9 mouse cellular contexts compared by ENCODE assay signal in genomic region chr2:38349447-38350350, GRCm38 (mm10). TPM values are rescaled to one million over a fixed set of nuclear protein-coding genes. Genes with fewer than 3 reads are reported as not detected.
DNase-seq lines count a peak whose midpoint lies in the region; ATAC-seq and TF ChIP-seq lines count a peak whose summit lies in the region.
"Had no signal": no experiment of that assay in that cellular context is flagged by ENCODE, and none has a peak within 500 bp of the region (broad histone marks: within the 10 kb centered on the region; RNA-seq: fewer than 3 reads in every experiment).

No protein-coding gene starts in this region.

- TF ChIP-seq CTCF in layer of hippocampus, adult 2 months (conservative IDR thresholded peaks at IDR 0.05) = no peak
- no peak for TF ChIP-seq CTCF in hindbrain, postnatal 0 days (IDR thresholded peaks at IDR 0.05; ENCODE audit: low read depth)
- no peak for TF ChIP-seq CTCF in midbrain, postnatal 0 days (IDR thresholded peaks at IDR 0.05)

- H3K27me3 ChIP-seq in embryonic facial prominence, embryonic 15.5 days = peaks cover 100% of the 10 kb centered on the region
- peaks cover 86% of the 10 kb centered on the region for H3K27me3 ChIP-seq in hindbrain, postnatal 0 days (ENCODE audit: insufficient read depth, low read length)
- peaks cover 65% of the 10 kb centered on the region for H3K27me3 ChIP-seq in midbrain, postnatal 0 days (ENCODE audit: insufficient read depth, low read length)

- peaks cover 47% of the 10 kb centered on the region for H3K4me1 ChIP-seq in embryonic facial prominence, embryonic 15.5 days
- peaks cover 7% of the 10 kb centered on the region; the same call in 1 of the 2 replicates for H3K4me1 ChIP-seq in hindbrain, postnatal 0 days (ENCODE audit: insufficient read depth, low read length)
- peaks cover 8% of the 10 kb centered on the region for H3K4me1 ChIP-seq in midbrain, postnatal 0 days (ENCODE audit: insufficient read depth, low read length)

- no peak for DNase-seq in layer of hippocampus, adult 2 months (ENCODE audit: low spot score in 2 of 2)
- no peak for DNase-seq in layer of hippocampus, adult 18-20 months (ENCODE audit: low spot score in 2 of 2)
- DNase-seq in hindbrain, postnatal 0 days (ENCODE audit: low spot score) = no peak
- no peak for DNase-seq in midbrain, postnatal 0 days (ENCODE audit: low spot score)
- no peak for DNase-seq in cerebellum, adult 9-11 months
- DNase-seq in cerebellum, postnatal 36 days = no peak
- no peak for DNase-seq in urinary bladder, postnatal 4 days (ENCODE audit: low spot score in 2 of 2)

- peak overlapping the region; percentile 89 for H3K4me2 ChIP-seq in embryonic facial prominence, embryonic 15.5 days (replicated peaks)
- H3K4me2 ChIP-seq in hindbrain, postnatal 0 days (ENCODE audit: low read depth, low read length) = peak overlapping the region; percentile 65; the same call in 1 of the 2 replicates
- H3K4me2 ChIP-seq in midbrain, postnatal 0 days (ENCODE audit: low read depth, low read length, poor library complexity, severe bottlenecking) = peak overlapping the region; percentile 72

- peak overlapping the region; percentile 97 for H3K27ac ChIP-seq in layer of hippocampus, adult 2 months
- 0 out of 2 replicates have a peak overlapping the region, but pooled peaks have one; percentile 1 for H3K27ac ChIP-seq in embryonic facial prominence, embryonic 15.5 days (replicated peaks)
- H3K27ac ChIP-seq in hindbrain, postnatal 0 days = no peak overlapping the region
- peak overlapping the region; percentile 39; the same call in 1 of the 2 replicates for H3K27ac ChIP-seq in midbrain, postnatal 0 days (ENCODE audit: low read depth, low read length)
- H3K27ac ChIP-seq: liver, embryonic 14.5 days had no signal

- peak overlapping the region; percentile 82; the same call in 1 of the 2 replicates for H3K4me3 ChIP-seq in layer of hippocampus, adult 2 months
- H3K4me3 ChIP-seq in embryonic facial prominence, embryonic 15.5 days (replicated peaks) = peak overlapping the region; percentile 48
- no peak overlapping the region for H3K4me3 ChIP-seq in hindbrain, postnatal 0 days (ENCODE audit: low read length)
- peak overlapping the region; percentile 55; the same call in 1 of the 2 replicates for H3K4me3 ChIP-seq in midbrain, postnatal 0 days (ENCODE audit: low read depth, low read length)

- 9% methylated on average over 12 of the region's 12 CpGs for WGBS in embryonic facial prominence, embryonic 15.5 days
- WGBS in hindbrain, postnatal 0 days = 10% methylated on average over 12 of the region's 12 CpGs
- 10% methylated on average over 12 of the region's 12 CpGs for WGBS in midbrain, postnatal 0 days

- ATAC-seq in embryonic facial prominence, embryonic 15.5 days (ENCODE audit: insufficient number of reproducible peaks, low FRiP score, low TSS enrichment, low read depth) = no peak
- no peak for ATAC-seq in hindbrain, postnatal 0 days
- no peak for ATAC-seq in midbrain, postnatal 0 days (ENCODE audit: low FRiP score)

- no peak overlapping the region for H3K9ac ChIP-seq in embryonic facial prominence, embryonic 15.5 days
- no peak overlapping the region for H3K9ac ChIP-seq in hindbrain, postnatal 0 days (replicated peaks; ENCODE audit: low read length)
- no peak overlapping the region for H3K9ac ChIP-seq in midbrain, postnatal 0 days (replicated peaks; ENCODE audit: low read length, poor library complexity, severe bottlenecking)
- H3K9ac ChIP-seq: liver, embryonic 14.5 days had no signal

- H3K36me3 ChIP-seq in embryonic facial prominence, embryonic 15.5 days = no peaks in the 10 kb centered on the region
- H3K36me3 ChIP-seq in hindbrain, postnatal 0 days (ENCODE audit: insufficient read depth, low read length) = no peaks in the 10 kb centered on the region
- no peaks in the 10 kb centered on the region for H3K36me3 ChIP-seq in midbrain, postnatal 0 days (ENCODE audit: insufficient read depth, low read length)

- H3K9me3 ChIP-seq in embryonic facial prominence, embryonic 15.5 days (replicated peaks) = no peaks in the 10 kb centered on the region
- no peaks in the 10 kb centered on the region for H3K9me3 ChIP-seq in hindbrain, postnatal 0 days (ENCODE audit: low read length)
- H3K9me3 ChIP-seq in midbrain, postnatal 0 days (ENCODE audit: low read length) = no peaks in the 10 kb centered on the region

RNA-seq across cellular contexts. Expression of gene Lhx2, which starts 10.6 kb away (rescaled TPM):
- total RNA-seq in layer of hippocampus, adult 2 months (2021) = 10 to 100 TPM; 96.6 to 99.5 TPM
- total RNA-seq in layer of hippocampus, adult 18-20 months (2021) = 100 to 1,000 TPM in 1 of 2 experiments, 10 to 100 TPM in 1; 94.8 to 106 TPM
- polyA plus RNA-seq in embryonic facial prominence, embryonic 15.5 days (2015; fragmentation: Nextera tagmentation; extraction: Ambion mirVana) = 17.1 and 19.6 TPM in 2 replicates
- total RNA-seq in hindbrain, postnatal 0 days (2014; rRNA removed) = 22.2 and 33.2 TPM in 2 replicates
- polyA plus RNA-seq in hindbrain, postnatal 0 days (2015; fragmentation: Nextera tagmentation; extraction: Ambion mirVana) = 4.6 and 7.3 TPM in 2 replicates
- total RNA-seq in midbrain, postnatal 0 days (2014; rRNA removed) = 77.5 and 90.1 TPM in 2 replicates
- polyA plus RNA-seq in midbrain, postnatal 0 days (2015; fragmentation: Nextera tagmentation; extraction: Ambion mirVana) = 22.1 and 23.8 TPM in 2 replicates
